Mouse (Mus musculus) heart, postnatal 36 days (tissue): Measurements from ENCODE around the gene Rimbp2. TPM values are rescaled to one million over a fixed set of nuclear protein-coding genes. Genes with fewer than 3 reads are reported as not detected.

ENCODE experiments used
- DNase-seq, 2 experiments: peaks; one replicate each; pipeline ENCODE4 v3.0.0; 2021 to 2022
- intact Hi-C: fragments of 180-260 bp; cut with DNase I; formaldehyde crosslinking; loops from one replicate; pipeline ENCODE4 v1.15.1; 2025
- total RNA-seq, 2 experiments: library from RNA; stranded (reverse); gene quantifications; 2 replicates each; pipeline ENCODE4 v1.2.3; 2021

Gene Rimbp2
- total RNA-seq, 2 experiments from 2014 or later = 0.19 TPM; not detected in 1

- no peak for DNase-seq
- intact Hi-C loops = no loop called here
Measured at GRCm38 (mm10) chr5:128852791-128853190, 100.5 kb downstream of the Rimbp2 start.

- intact Hi-C loops = no loop called here
- DNase-seq = no peak
Measured at GRCm38 (mm10) chr5:128847806-128848205, 105.5 kb downstream of the Rimbp2 start.

GRCm38 (mm10) chr5:128846433-128847040 lies 106.7 kb downstream of the Rimbp2 start:
- intact Hi-C loops = no loop called here
- no peak for DNase-seq

- intact Hi-C loops = no loop called here
- DNase-seq = no peak
Measured at GRCm38 (mm10) chr5:128845033-128845432, 108.3 kb downstream of the Rimbp2 start.

GRCm38 (mm10) chr5:128843982-128844381 lies 109.3 kb downstream of the Rimbp2 start:
- DNase-seq = no peak
- intact Hi-C loops = no loop called here

GRCm38 (mm10) chr5:128841541-128841940 lies 111.7 kb downstream of the Rimbp2 start:
- DNase-seq = no peak
- intact Hi-C loops = no loop called here

GRCm38 (mm10) chr5:128837045-128837444 lies 116.2 kb downstream of the Rimbp2 start:
- no peak for DNase-seq
- intact Hi-C loops = no loop called here

GRCm38 (mm10) chr5:128834126-128834525 lies 119.2 kb downstream of the Rimbp2 start:
- DNase-seq = no peak
- intact Hi-C loops = no loop called here

- intact Hi-C loops = no loop called here
- DNase-seq = no peak
Measured at GRCm38 (mm10) chr5:128822843-128823242, 130.4 kb downstream of the Rimbp2 start.

- intact Hi-C loops = no loop called here
- DNase-seq = no peak
Measured at GRCm38 (mm10) chr5:128819638-128820285, 133.5 kb downstream of the Rimbp2 start.

- intact Hi-C loops = no loop called here
- no peak for DNase-seq
Measured at GRCm38 (mm10) chr5:128815629-128816028, 137.7 kb downstream of the Rimbp2 start.

- intact Hi-C loops = no loop called here
- no peak for DNase-seq
Measured at GRCm38 (mm10) chr5:128815078-128815477, 138.2 kb downstream of the Rimbp2 start.

GRCm38 (mm10) chr5:128813121-128813520 lies 140.2 kb downstream of the Rimbp2 start:
- no peak for DNase-seq

GRCm38 (mm10) chr5:128811431-128811830 lies 141.9 kb downstream of the Rimbp2 start:
- DNase-seq = no peak
- intact Hi-C loops = no loop called here

More at GRCm38 (mm10) chr5:128813121-128813520, 140.2 kb downstream of the Rimbp2 start:
- intact Hi-C loops = no loop called here

GRCm38 (mm10) chr5:128810006-128810405 lies 143.3 kb downstream of the Rimbp2 start:
- no peak for DNase-seq
- intact Hi-C loops = no loop called here

- DNase-seq = no peak
- intact Hi-C loops = loop anchor here (10.0 kb wide), 1 partner anchor 165 kb away; no protein-coding TSS in a partner anchor
Measured at GRCm38 (mm10) chr5:128809406-128809805, 143.9 kb downstream of the Rimbp2 start.

- no peak for DNase-seq
- intact Hi-C loops = loop anchor here (10.0 kb wide), 1 partner anchor 166 kb away; no protein-coding TSS in a partner anchor
Measured at GRCm38 (mm10) chr5:128808547-128809182, 144.6 kb downstream of the Rimbp2 start.

GRCm38 (mm10) chr5:128807408-128807807 lies 145.9 kb downstream of the Rimbp2 start:
- intact Hi-C loops = loop anchor here (10.0 kb wide), 1 partner anchor 167 kb away; no protein-coding TSS in a partner anchor
- no peak for DNase-seq

- peak in 1 of 2 experiments; percentile 24 for DNase-seq
Measured at GRCm38 (mm10) chr5:128806296-128806998, 146.8 kb downstream of the Rimbp2 start.

GRCm38 (mm10) chr5:128805092-128805491 lies 148.2 kb downstream of the Rimbp2 start:
- DNase-seq = no peak

More at GRCm38 (mm10) chr5:128806296-128806998, 146.8 kb downstream of the Rimbp2 start:
- intact Hi-C loops = loop anchor here (10.0 kb wide), 1 partner anchor 168 kb away; no protein-coding TSS in a partner anchor

GRCm38 (mm10) chr5:128800592-128800991 lies 152.7 kb downstream of the Rimbp2 start:
- intact Hi-C loops = loop anchor here (10.0 kb wide), 1 partner anchor 174 kb away; no protein-coding TSS in a partner anchor
- no peak for DNase-seq

More at GRCm38 (mm10) chr5:128805092-128805491, 148.2 kb downstream of the Rimbp2 start:
- intact Hi-C loops = loop anchor here (10.0 kb wide), 1 partner anchor 170 kb away; no protein-coding TSS in a partner anchor
